Mouse (Mus musculus) megakaryocyte, adult 5-6 weeks (primary cell): ENCODE measurements around the gene Arhgef33. TPM values are rescaled to one million over a fixed set of nuclear protein-coding genes. Genes with fewer than 3 reads are reported as not detected.
"Not testable (repeated sequence)": the region's sequence is repeated elsewhere in the genome, so short reads cannot be mapped to it uniquely, and the experiment has no call there.

Experiments
- ATAC-seq: 2 replicates; pipeline ENCODE4 v1.8.0; 2016; ENCODE audit warnings: mild to moderate bottlenecking, inconsistent platforms; ENCODE audit not compliant: poor library complexity, severe bottlenecking
- total RNA-seq, 2 experiments: library from RNA; stranded (forward) in 1 of 2; stranded (reverse) in 1 of 2; fragments of 153-499, 151-499 nt in 1 of 2; fragments of 221-1000, 200-1000 nt in 1 of 2; gene quantifications; 2 replicates each; pipeline versions ENCODE4 v1.2.3 to v1.2.4; 2015 to 2017

The Arhgef33 gene
- 0.57 TPM in 1 of 2 replicates, not detected in the other for total RNA-seq (2015)
- total RNA-seq (2017), result not detected in 2 replicates

DNA sequence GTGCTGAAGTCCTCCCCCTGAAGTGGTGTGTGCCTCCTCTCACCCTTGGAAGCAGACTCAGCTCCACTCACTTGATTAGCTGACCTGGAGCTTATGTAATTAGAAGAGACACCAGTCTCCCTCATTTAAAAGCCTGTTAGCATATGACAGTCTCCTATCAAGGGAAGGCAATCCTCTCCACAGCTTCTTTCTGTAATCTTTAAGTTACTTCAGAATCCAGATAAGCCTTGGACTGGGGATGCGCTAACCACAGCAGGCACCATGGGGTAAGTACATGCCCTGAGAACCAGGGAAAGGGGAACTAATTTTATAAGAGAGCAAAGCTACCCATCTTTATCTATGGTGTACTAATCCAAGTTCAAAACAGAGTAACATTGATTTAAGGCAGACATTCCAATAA lies at the start of gene Arhgef33:
Arhgef33 (plus strand) TSS at position 157 of the 400 bp plus-strand sequence.
- no peak for ATAC-seq

GRCm38 (mm10) chr17:80267065-80267464 lies 40.1 kb upstream of the Arhgef33 start:
- no peak for ATAC-seq

DNA sequence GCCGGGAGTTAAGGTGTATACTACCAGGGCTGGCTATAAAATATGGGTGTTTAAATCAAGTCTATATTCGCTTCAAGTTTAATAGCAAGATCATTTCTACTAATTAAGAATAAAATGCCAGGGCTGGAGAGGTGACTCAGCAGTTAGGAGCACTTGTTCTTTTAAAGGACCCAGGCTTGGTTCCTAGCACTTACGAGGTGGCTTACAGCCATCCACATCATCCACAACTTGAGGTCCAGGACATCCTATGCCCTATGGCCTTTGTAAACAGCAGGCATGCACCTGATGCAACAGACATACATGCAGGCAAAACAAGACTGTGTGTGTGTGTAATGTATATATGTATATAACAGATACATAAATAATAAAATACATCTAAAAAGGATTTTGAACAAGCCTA lies 39.1 kb upstream of the Arhgef33 start:
- no peak for ATAC-seq

DNA sequence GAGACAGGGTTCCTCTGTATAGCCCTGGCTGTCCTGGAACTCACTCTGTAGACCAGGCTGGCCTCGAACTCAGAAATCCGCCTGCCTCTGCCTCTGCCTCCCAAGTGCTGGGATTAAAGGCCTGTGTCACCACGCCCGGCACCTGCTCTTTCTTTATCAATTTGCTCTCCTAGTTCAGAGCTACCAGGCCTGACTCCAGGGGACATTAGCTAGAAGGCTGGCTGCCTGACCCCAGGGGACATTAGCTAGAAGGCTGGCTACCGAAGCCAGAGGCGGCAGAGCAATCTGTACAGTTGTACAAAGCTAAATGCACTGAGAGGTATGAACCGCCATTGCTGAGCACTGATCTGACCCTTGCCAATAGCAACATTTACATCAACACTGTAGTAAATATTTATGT lies 36.6 kb upstream of the Arhgef33 start:
- ATAC-seq, result not testable (repeated sequence)

GRCm38 (mm10) chr17:80278255-80278654 lies 29.0 kb upstream of the Arhgef33 start:
- ATAC-seq, result no peak

- no peak for ATAC-seq
Observed at GRCm38 (mm10) chr17:80279340-80280070, 27.7 kb upstream of the Arhgef33 start.

- no peak for ATAC-seq
Observed at GRCm38 (mm10) chr17:80284446-80284845, 22.8 kb upstream of the Arhgef33 start.

DNA sequence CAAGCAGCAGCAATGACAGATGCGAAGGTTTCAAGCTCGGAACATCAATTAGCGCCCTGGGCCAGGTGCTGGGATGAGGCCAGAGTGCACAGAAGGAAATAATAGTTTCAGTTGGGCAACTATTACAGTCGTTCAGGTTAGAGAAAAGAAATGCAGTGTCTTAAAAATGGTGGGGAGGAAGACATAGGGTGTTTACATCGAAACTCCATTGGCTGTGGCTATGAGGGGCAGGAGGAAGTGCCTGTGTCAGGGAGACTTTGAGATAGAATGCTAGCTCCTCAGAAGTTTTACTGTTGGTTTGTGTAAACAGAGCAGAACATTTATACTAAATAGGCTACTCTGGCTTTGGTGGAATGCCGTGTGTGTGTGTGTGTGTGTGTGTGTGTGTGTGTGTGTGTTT lies 19.2 kb upstream of the Arhgef33 start:
- ATAC-seq, result no peak

DNA sequence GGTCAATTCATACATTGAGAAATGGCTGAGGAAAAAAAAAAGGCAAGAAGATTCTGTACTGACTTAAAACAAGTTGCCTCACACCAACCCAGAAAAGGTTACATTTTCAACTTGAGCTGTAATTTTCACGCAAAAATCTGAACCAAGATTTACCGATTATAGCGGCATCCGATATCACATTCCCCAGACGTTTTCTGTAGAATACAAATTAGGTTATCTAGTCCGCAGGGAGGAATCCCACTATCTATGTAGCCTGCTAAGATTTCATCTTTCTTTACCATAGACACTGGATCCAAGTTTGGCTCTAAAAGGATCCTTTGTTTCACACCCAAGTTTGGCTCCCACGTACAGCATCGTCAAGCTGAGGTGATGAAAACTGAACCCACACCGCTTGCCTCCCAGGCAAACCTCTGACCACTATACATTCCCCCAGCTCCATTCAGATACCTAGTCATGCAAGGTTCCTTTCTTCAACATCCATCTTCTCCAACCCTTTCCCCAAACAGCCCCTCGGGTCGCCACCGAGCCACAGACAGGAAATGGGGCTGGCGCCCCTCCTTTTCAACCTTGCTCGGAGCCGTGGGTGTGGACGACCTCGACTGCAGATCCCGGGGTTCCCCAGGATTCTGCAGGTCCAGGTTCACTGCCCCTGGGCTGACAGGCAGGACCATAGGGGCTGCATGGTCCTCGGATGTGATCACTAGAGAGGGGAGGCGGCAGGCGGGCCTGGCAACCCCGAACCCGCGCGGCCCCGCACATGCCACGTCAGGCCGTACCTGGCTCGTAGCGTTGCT lies 17.7 kb upstream of the Arhgef33 start:
- peak; percentile 2; the same call in 1 of the 2 replicates for ATAC-seq

DNA sequence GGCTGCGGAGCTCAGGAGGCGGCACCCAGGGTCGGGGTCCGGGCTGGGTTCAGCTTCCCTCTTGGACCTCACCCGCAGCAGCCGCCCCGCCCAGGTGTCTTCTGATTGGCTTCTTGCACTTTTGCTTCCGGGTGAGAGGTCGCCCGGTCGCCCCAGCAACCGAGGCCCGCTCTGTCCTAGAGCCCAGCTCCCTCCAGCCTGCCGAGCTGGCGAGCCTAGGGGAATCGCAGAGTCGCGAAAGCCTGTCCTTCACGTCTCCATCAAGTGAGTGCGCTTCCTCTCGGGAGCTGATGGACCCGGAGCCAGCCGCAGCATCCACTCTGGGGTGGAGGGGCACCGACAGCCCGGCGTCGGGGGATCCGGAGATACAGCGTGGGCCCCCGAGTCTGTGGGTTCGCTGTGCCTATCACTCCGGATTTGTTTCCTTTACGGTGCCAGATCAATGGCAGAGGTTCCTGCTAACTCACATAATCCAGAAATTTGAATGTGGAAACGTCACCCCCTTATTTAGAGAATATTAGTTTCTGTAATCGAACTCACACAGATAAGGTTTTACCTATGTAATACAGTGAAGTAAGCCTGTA lies 17.0 kb upstream of the Arhgef33 start, which contains the start of the genes Morn2 and Dhx57:
Morn2 (plus strand) TSS at position 130 of the 584 bp plus-strand sequence.
Dhx57 (minus strand) TSS at position 403 of the 584 bp plus-strand sequence.
- ATAC-seq, result peak; percentile 99

- ATAC-seq, result no peak
Observed at GRCm38 (mm10) chr17:80291148-80291547, 16.1 kb upstream of the Arhgef33 start.

GRCm38 (mm10) chr17:80295258-80295657 lies 11.9 kb upstream of the Arhgef33 start:
- peak; percentile 82 for ATAC-seq

GRCm38 (mm10) chr17:80298844-80299243 lies 8.4 kb upstream of the Arhgef33 start:
- ATAC-seq, result no peak

- no peak for ATAC-seq
Observed at GRCm38 (mm10) chr17:80311761-80312160, 4.6 kb downstream of the Arhgef33 start.

- no peak for ATAC-seq
Observed at GRCm38 (mm10) chr17:80312405-80312804, 5.2 kb downstream of the Arhgef33 start.

- ATAC-seq, result no peak
Observed at GRCm38 (mm10) chr17:80322228-80322627, 15.0 kb downstream of the Arhgef33 start.

- no peak for ATAC-seq
Observed at GRCm38 (mm10) chr17:80323015-80323414, 15.8 kb downstream of the Arhgef33 start.

GRCm38 (mm10) chr17:80323658-80324057 lies 16.5 kb downstream of the Arhgef33 start:
- ATAC-seq, result peak; percentile 85

DNA sequence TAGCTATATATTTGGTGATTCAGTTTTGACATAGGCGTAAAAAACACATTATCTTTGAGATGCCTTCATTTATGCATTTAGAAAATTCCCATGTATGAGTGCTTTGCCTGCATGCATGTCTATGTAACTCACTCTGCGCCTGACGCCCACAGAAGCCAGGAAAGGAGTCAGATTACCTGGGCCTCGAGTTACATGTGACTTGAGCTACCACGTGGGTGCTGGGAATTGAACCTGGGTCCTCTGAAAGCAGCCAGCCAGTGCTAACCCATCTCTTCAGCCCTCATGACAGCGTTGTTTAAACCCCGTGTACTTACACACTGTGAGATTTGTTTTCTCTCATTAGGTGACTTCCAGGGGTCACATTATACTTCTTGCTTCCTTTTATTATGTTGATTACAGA lies 17.3 kb downstream of the Arhgef33 start:
- ATAC-seq, result no peak

DNA sequence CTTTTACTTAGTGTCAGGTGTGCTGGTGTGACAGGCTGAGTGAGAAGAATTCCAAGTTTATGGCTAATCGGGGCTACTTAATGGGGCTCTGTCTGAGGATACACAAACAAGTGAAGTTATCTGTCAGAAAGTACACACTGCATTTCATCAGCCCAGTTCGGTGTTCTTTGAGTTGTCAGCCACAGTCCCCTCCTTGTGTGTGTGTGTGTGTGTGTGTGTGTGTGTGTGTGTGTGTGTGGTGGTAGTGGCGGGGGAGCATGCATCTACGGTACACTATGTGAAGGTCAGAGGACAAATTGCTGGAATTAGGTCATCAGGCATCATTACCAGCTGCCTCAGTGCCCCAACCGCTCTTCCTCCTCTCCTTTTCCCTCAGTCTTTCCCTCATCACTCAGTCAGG lies 18.2 kb downstream of the Arhgef33 start:
- no peak for ATAC-seq

DNA sequence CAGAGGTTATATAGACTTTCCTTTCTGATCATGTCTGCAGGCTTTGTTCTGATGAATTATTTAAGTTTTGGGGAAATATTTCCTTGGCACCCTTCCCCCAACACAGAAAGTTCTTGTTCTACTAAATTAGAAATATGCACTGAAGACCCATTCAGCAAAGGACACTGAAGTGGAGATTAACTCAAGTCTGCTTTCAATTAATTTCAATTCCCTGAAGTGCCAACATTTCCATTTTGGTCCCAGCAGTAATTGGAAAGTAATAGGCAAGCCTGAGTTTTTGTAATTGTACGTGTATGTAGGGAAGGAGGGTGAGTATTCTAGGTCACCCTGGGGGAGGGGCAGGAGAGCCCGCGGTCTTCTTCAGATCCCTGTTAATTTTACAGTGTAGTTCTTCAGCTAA lies 19.2 kb downstream of the Arhgef33 start:
- ATAC-seq, result no peak
